ENCODE assay signal across 23 mouse cellular contexts in genomic region chr11:77889484-77889883, GRCm38 (mm10). TPM values are rescaled to one million over a fixed set of nuclear protein-coding genes. Genes with fewer than 3 reads are reported as not detected.
"Had no signal": no experiment of that assay in that cellular context is flagged by ENCODE, and none has a peak within 500 bp of the region (broad histone marks: within the 10 kb centered on the region; RNA-seq: fewer than 3 reads in every experiment).

No protein-coding gene starts in this region.

- H3K4me3 ChIP-seq: lung, embryonic 15.5 days; midbrain, embryonic 10.5 days; midbrain, embryonic 12.5 days; myocyte; neural tube, embryonic 13.5 days; neural tube, embryonic 15.5 days; stomach, embryonic 15.5 days had no signal

- H3K27ac ChIP-seq: lung, embryonic 15.5 days; midbrain, embryonic 10.5 days; midbrain, embryonic 12.5 days; neural tube, embryonic 15.5 days; stomach, embryonic 15.5 days; stomach, postnatal 0 days had no signal

- ATAC-seq: liver, postnatal 0 days; lung, postnatal 0 days; midbrain, embryonic 16.5 days had no signal

- H3K36me3 ChIP-seq: lung, embryonic 15.5 days; midbrain, embryonic 10.5 days; midbrain, embryonic 12.5 days; neural tube, embryonic 13.5 days; neural tube, embryonic 15.5 days; stomach, embryonic 15.5 days had no signal

- H3K27me3 ChIP-seq: lung, embryonic 15.5 days; neural tube, embryonic 15.5 days; stomach, embryonic 15.5 days had no signal

- H3K9me3 ChIP-seq: lung, embryonic 15.5 days; midbrain, embryonic 10.5 days; midbrain, embryonic 12.5 days; neural tube, embryonic 13.5 days; neural tube, embryonic 15.5 days; stomach, embryonic 15.5 days had no signal

- DNase-seq: liver, postnatal 0 days; lung, adult 2 months; lung, postnatal 4 days; midbrain, embryonic 14.5 days; retina, postnatal 1 day; right cerebral cortex, adult 18-20 months; right cerebral cortex, postnatal 25 days; right cerebral cortex, postnatal 4 days; spleen, adult 18-20 months; thymus, adult 2 months; thymus, postnatal 36 days had no signal

- H3K4me2 ChIP-seq: lung, embryonic 15.5 days; midbrain, embryonic 12.5 days; neural tube, embryonic 13.5 days; neural tube, embryonic 15.5 days; stomach, embryonic 15.5 days had no signal

- H3K9ac ChIP-seq: liver, postnatal 0 days; lung, embryonic 15.5 days; midbrain, embryonic 12.5 days; neural tube, embryonic 13.5 days; neural tube, embryonic 15.5 days; stomach, embryonic 15.5 days had no signal

RNA-seq across cellular contexts. Expression of gene Pipox, which starts 4.4 kb away (rescaled TPM):
- total RNA-seq: megakaryocyte, adult 5-6 weeks; megakaryocyte-erythroid progenitor cell, adult 5-6 weeks had no signal
- polyA plus RNA-seq: myocyte had no signal

RNA-seq across cellular contexts. Expression of gene Sez6, which starts 41.1 kb away (rescaled TPM):
- total RNA-seq: megakaryocyte, adult 5-6 weeks; megakaryocyte-erythroid progenitor cell, adult 5-6 weeks had no signal
- polyA plus RNA-seq: liver, postnatal 0 days; myocyte had no signal
